Mouse (Mus musculus): ENCODE data around the gene Rock2.

The Rock2 gene

GRCm38 (mm10) chr12:16907282-16907846 is 12.7 kb downstream of the Rock2 start:
- DNase-seq, result no peak

- DNase-seq, result no peak
These were observed 13.4 kb downstream of the Rock2 start for GRCm38 (mm10) chr12:16907953-16908648.

- DNase-seq, result no peak
These were observed 16.8 kb downstream of the Rock2 start for GRCm38 (mm10) chr12:16911524-16911923.

- DNase-seq, result no peak
These were observed 17.9 kb downstream of the Rock2 start for GRCm38 (mm10) chr12:16912600-16912999.

- no peak for DNase-seq
These were observed 25.6 kb downstream of the Rock2 start for GRCm38 (mm10) chr12:16920186-16920860.

GRCm38 (mm10) chr12:16927889-16928288 is 33.2 kb downstream of the Rock2 start:
- DNase-seq, result no peak

GRCm38 (mm10) chr12:16934423-16934822 is 39.7 kb downstream of the Rock2 start:
- DNase-seq, result no peak

- DNase-seq, result no peak
These were observed 47.3 kb downstream of the Rock2 start for GRCm38 (mm10) chr12:16941976-16942375.

GRCm38 (mm10) chr12:16948239-16948638 is 53.5 kb downstream of the Rock2 start:
- no peak for DNase-seq

- DNase-seq, result no peak
These were observed 64.2 kb downstream of the Rock2 start for GRCm38 (mm10) chr12:16958851-16959250.

- no peak for DNase-seq
These were observed 68.7 kb downstream of the Rock2 start for GRCm38 (mm10) chr12:16963354-16963753.

GRCm38 (mm10) chr12:16966811-16967210 is 72.1 kb downstream of the Rock2 start:
- no peak for DNase-seq

- no peak for DNase-seq
These were observed 82.4 kb downstream of the Rock2 start for GRCm38 (mm10) chr12:16977120-16977519.

- no peak for DNase-seq
These were observed 91.1 kb downstream of the Rock2 start for GRCm38 (mm10) chr12:16985778-16986177.

GRCm38 (mm10) chr12:16991376-16991775 is 96.7 kb downstream of the Rock2 start:
- DNase-seq, result no peak

GRCm38 (mm10) chr12:16992355-16992754 is 97.7 kb downstream of the Rock2 start:
- DNase-seq, result no peak

GRCm38 (mm10) chr12:16994291-16994690 is 99.6 kb downstream of the Rock2 start:
- no peak for DNase-seq

GRCm38 (mm10) chr12:16996281-16996680 is 101.6 kb downstream of the Rock2 start:
- DNase-seq, result no peak

GRCm38 (mm10) chr12:16996886-16997462 is 102.3 kb downstream of the Rock2 start:
- no peak for DNase-seq

GRCm38 (mm10) chr12:16999146-16999545 is 104.5 kb downstream of the Rock2 start:
- no peak for DNase-seq

GRCm38 (mm10) chr12:16999739-17000497 is 105.2 kb downstream of the Rock2 start, which contains the start of gene Pqlc3:
Pqlc3 (minus strand) TSS chr12:17000408.
- DNase-seq, result peak; percentile 80

GRCm38 (mm10) chr12:17000628-17001027 is 105.9 kb downstream of the Rock2 start:
- no peak for DNase-seq

- no peak for DNase-seq
These were observed 106.5 kb downstream of the Rock2 start for GRCm38 (mm10) chr12:17001211-17001610.
